Mouse (Mus musculus) C2C12 (cell line): ENCODE results near the gene Zfp990.
"Not testable (repeated sequence)": the region's sequence is repeated elsewhere in the genome, so short reads cannot be mapped to it uniquely, and the experiment has no call there.

Source experiments
- CEBPB ChIP-seq: IDR thresholded peaks from one replicate; pipeline ENCODE4 v1.6.1; 2011; ENCODE audit warnings: low read depth, mild to moderate bottlenecking, control low read depth, moderate library complexity
- CTCF ChIP-seq: IDR thresholded peaks from one replicate; pipeline ENCODE4 v1.5.1; 2011; ENCODE audit not compliant: control insufficient read depth, insufficient read depth, insufficient read length
- MYOD1 ChIP-seq: IDR thresholded peaks from one replicate; pipeline ENCODE4 v1.6.1; 2011; ENCODE audit warnings: low read depth; ENCODE audit not compliant: control insufficient read depth, insufficient read length

DNA sequence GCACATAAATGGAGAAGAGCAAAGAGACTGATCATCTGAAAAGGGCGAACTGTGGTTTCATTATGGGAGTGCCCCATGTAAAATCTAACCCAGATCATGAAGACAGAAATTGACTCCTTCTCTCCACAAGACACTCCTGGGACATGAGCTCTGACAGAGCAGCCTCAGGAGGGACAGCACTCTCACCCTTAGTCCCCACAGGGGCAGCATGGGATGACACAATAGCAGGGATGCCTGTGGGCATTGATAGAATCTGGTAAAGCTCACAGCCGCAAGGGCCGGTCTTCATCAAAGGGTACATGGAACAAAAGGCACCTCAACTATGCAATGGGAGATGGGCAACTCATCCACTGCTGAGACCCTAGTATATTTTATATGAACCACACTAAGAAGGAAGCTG, 35.9 kb downstream of the Zfp990 start:
- not testable (repeated sequence) for TF ChIP-seq CTCF, CEBPB, MYOD1
